Mouse (Mus musculus) cerebellum, postnatal 36 days (tissue): Measurements from ENCODE around the gene Ulk3.
A peak's percentile ranks its signal among the peaks of the same experiment; 100 is the strongest.

Experiments
- DNase-seq, 2 experiments: peaks; one replicate each; pipeline ENCODE4 v3.0.0; 2021 to 2022; ENCODE audit warnings: mixed read lengths in 2 of 2

Gene Ulk3

GRCm38 (mm10) chr9:57589224-57590126 lies at the start of gene Ulk3:
Ulk3 (plus strand) TSS chr9:57589452.
- DNase-seq: peak; percentile 71 to 75

- DNase-seq: no peak
Observed at GRCm38 (mm10) chr9:57539550-57539949, 49.7 kb upstream of the Ulk3 start.

GRCm38 (mm10) chr9:57541312-57541711 lies 47.9 kb upstream of the Ulk3 start:
- peak; percentile 47 to 65 for DNase-seq

- DNase-seq: no peak
Observed at GRCm38 (mm10) chr9:57543951-57544350, 45.3 kb upstream of the Ulk3 start.

- DNase-seq: peak; percentile 37 to 43
Observed at GRCm38 (mm10) chr9:57547287-57547686, 42.0 kb upstream of the Ulk3 start.

- DNase-seq: no peak
Observed at GRCm38 (mm10) chr9:57547869-57548268, 41.4 kb upstream of the Ulk3 start.

- peak in 1 of 2 experiments; percentile 29 for DNase-seq
Observed at GRCm38 (mm10) chr9:57549186-57549585, 40.1 kb upstream of the Ulk3 start.

GRCm38 (mm10) chr9:57550126-57550862 lies 39.0 kb upstream of the Ulk3 start:
- DNase-seq: no peak

- peak; percentile 68 to 72 for DNase-seq
Observed at GRCm38 (mm10) chr9:57552139-57552887, 36.9 kb upstream of the Ulk3 start, which contains the start of gene Mpi. Mpi (minus strand) TSS chr9:57552763.

GRCm38 (mm10) chr9:57553119-57553518 lies 36.1 kb upstream of the Ulk3 start:
- DNase-seq: no peak

GRCm38 (mm10) chr9:57554753-57555152 lies 34.5 kb upstream of the Ulk3 start:
- DNase-seq: no peak

- no peak for DNase-seq
Observed at GRCm38 (mm10) chr9:57557215-57557614, 32.0 kb upstream of the Ulk3 start.

- DNase-seq: no peak
Observed at GRCm38 (mm10) chr9:57558625-57559024, 30.6 kb upstream of the Ulk3 start.

- no peak for DNase-seq
Observed at GRCm38 (mm10) chr9:57559568-57559967, 29.7 kb upstream of the Ulk3 start.

- no peak for DNase-seq
Observed at GRCm38 (mm10) chr9:57560263-57560662, 29.0 kb upstream of the Ulk3 start.

- peak; percentile 94 to 95 for DNase-seq
Observed at GRCm38 (mm10) chr9:57560861-57561710, 28.2 kb upstream of the Ulk3 start, which contains the start of gene Scamp2. Scamp2 (plus strand) TSS chr9:57560943.

- no peak for DNase-seq
Observed at GRCm38 (mm10) chr9:57561711-57562099, 27.5 kb upstream of the Ulk3 start.

GRCm38 (mm10) chr9:57562896-57563372 lies 26.3 kb upstream of the Ulk3 start:
- no peak for DNase-seq

GRCm38 (mm10) chr9:57564609-57565008 lies 24.6 kb upstream of the Ulk3 start:
- DNase-seq: no peak

GRCm38 (mm10) chr9:57565741-57566221 lies 23.5 kb upstream of the Ulk3 start:
- DNase-seq: no peak

- DNase-seq: no peak
Observed at GRCm38 (mm10) chr9:57566846-57567245, 22.4 kb upstream of the Ulk3 start.

- DNase-seq: no peak
Observed at GRCm38 (mm10) chr9:57568500-57568899, 20.8 kb upstream of the Ulk3 start.
